Mouse (Mus musculus) thymus, adult 2 months (tissue): ENCODE measurements around the gene Ago1.

Experiments used
- CTCF ChIP-seq: fragments of 200-500 bp; IDR thresholded peaks from 2 replicates; pipeline ENCODE4 v1.5.1; 2012; ENCODE audit warnings: mild to moderate bottlenecking, control low read depth, low read length, moderate library complexity, borderline replicate concordance; ENCODE audit not compliant: control insufficient read depth, poor library complexity, insufficient read depth; ENCODE audit errors: extremely low read depth
- POLR2A ChIP-seq: fragments of 200-500 bp; IDR thresholded peaks from 2 replicates; pipeline ENCODE4 v1.6.1; 2012; ENCODE audit warnings: mild to moderate bottlenecking, low read length, control low read depth, moderate library complexity; ENCODE audit not compliant: control insufficient read depth, poor library complexity, insufficient read depth; ENCODE audit errors: extremely low read depth

- no peak for TF ChIP-seq CTCF
- no peak for TF ChIP-seq POLR2A
These were observed 44.1 kb upstream of the Ago1 start for GRCm38 (mm10) chr4:126512308-126513066.
